Mouse (Mus musculus) thymus, adult 18-20 months (tissue): Measurements from ENCODE around the gene Cbarp.

Experiments
- DNase-seq, 2 experiments: peaks; one replicate each; pipeline ENCODE4 v3.0.0; 2022; ENCODE audit warnings: mixed read lengths in 2 of 2

The Cbarp gene

DNA sequence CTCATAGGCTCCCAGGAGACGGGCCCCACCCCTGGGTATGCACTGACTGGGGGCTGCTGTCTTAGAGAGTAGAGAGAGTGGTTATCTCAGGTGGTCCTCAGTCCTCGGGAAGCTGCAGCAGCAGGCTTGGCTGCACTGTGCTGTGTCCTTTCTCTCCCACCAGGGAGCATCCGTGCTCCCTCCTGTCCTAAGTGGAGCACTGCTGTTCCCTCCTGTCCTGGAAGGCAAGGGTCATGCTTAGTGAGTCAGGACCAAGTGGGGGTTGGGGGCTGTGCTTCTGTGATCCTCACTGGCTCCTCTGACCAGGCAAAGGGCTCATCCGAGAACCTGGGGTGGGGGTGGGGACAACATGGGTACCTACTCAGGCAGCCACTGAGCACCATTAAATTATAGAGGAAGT is 51.5 kb downstream of the Cbarp start:
- no peak for DNase-seq

DNA sequence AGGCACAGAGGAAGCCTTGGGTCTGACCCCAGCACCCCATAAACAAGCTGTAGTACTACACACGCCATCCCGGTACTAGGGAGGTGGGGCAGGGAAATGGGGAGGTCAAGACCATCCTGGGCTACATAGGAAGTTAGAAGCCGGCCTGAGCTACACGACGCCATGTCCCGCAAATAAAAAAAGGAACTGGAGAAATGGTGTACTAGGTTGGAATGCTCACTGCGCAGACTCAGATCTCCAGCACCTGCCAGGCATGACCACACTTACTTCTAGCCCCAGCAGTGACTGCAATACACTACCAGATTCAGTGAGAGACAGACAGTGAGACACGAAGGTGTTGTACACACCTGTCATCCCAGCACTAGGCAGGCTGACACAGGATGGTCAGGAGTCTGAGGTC is 53.2 kb downstream of the Cbarp start:
- no peak for DNase-seq

DNA sequence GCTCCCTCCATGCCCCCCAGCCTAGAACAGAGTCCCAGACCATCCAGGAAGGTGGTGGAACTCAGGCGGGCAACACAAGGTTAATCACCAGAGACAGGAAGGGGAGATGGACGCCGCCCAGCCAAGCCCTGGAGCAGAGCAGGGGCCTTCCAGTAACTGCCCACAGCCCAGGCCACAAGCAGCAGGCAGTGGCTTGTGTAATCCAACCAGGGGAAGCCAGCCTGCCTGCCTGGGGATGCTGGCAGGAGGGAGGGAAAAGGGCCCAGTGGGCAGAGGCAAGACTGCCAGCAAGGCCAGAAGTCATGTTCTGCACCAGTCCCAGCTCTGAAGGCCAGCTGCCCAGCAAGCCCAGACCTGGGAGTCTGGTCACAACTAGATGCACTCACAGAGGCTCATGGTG is 53.8 kb downstream of the Cbarp start:
- no peak for DNase-seq

DNA sequence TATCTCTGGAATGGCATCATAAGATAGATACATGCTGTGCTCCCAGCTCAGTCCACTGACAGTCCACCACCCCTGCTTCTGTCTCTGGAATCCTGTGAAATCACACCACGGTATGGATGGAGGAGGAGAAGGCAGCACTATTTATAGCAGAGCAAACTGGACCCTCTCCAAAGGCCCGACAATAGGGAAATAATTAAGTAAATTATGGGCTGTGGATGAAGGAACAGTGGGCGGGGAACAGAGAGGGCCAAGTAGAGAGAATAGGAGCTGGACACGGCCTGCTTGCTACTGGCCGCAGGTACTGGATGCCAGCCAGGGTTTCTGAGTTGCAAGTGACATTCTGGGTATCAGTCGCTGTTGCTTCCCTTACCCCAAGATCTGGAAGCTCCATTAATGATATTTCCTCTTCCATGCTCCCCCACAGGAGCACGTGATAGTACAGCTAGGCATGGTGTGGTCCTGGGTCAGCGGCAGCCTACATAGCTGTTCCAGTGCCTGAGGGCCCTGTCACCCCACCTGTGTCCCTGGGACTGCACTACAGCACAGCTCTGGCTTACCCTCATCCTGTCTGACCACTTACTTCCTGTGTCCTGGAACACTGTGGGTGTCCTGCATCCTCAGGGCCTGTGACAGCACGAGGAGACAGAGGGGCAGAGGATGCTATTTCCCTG is 55.7 kb downstream of the Cbarp start:
- DNase-seq, result no peak

DNA sequence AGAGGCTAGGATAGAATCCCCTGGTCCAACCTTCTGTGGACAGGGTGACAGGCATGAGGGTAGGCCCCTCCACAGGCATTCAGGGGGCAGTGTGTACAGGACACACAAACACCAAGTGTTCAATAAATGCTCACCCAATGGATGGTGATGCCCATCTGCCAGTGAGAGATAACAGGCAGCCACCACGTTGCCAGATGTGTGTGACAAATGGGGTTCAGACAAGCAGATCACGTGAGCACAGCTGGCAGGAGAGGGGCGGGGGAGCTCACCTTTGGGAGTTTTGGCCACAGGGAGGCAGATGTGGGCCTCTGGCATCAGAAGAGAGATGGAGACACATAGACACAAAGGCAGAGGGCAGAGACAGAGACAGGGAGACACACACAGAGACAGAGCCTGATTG is 59.6 kb downstream of the Cbarp start:
- no peak for DNase-seq
